Mouse (Mus musculus) midbrain, embryonic 10.5 days (tissue): ENCODE results near the gene Tmed2. TPM values are rescaled to one million over a fixed set of nuclear protein-coding genes. Genes with fewer than 3 reads are reported as not detected.

Source experiments
- polyA plus RNA-seq: library from polyadenylated mRNA; unstranded; fragments of >200 nt; fragmentation: Nextera tagmentation; extraction: Ambion mirVana; gene quantifications from 2 replicates; pipeline ENCODE4 v1.2.1, GENCODE M21; 2016

Tmed2 gene
- polyA plus RNA-seq, 1 experiment from 2014 or later, result 495 TPM

Other genes with a start within 250 kb of the Tmed2 start
- 16.2 and 18.5 TPM in 2 replicates for gene Mphosph9, start 212.7 kb upstream of the Tmed2 start, polyA plus RNA-seq
- gene 2810006K23Rik, start 212.6 kb upstream of the Tmed2 start, polyA plus RNA-seq, result 27.8 and 30.2 TPM in 2 replicates
- 61.6 and 64.3 TPM in 2 replicates for gene Cdk2ap1, start 177.6 kb upstream of the Tmed2 start, polyA plus RNA-seq
- gene Sbno1, start 114.7 kb upstream of the Tmed2 start, polyA plus RNA-seq, result 90.3 and 94.8 TPM in 2 replicates
- gene Kmt5a, start 100.8 kb upstream of the Tmed2 start, polyA plus RNA-seq, result 36.3 and 37.5 TPM in 2 replicates
- 22.4 and 24.9 TPM in 2 replicates for gene Rilpl2, start 62.3 kb upstream of the Tmed2 start, polyA plus RNA-seq
- 35.1 and 35.5 TPM in 2 replicates for gene Snrnp35, start 57.6 kb upstream of the Tmed2 start, polyA plus RNA-seq
- 20.2 and 22.7 TPM in 2 replicates for gene Rilpl1, start 9.3 kb upstream of the Tmed2 start, polyA plus RNA-seq
- gene Ddx55, start 12.2 kb downstream of the Tmed2 start, polyA plus RNA-seq, result 18.4 and 19.1 TPM in 2 replicates
- 86.7 and 86.9 TPM in 2 replicates for gene Eif2b1, start 38.4 kb downstream of the Tmed2 start, polyA plus RNA-seq
- gene Gtf2h3, start 38.4 kb downstream of the Tmed2 start, polyA plus RNA-seq, result 96.4 and 98.9 TPM in 2 replicates
- gene Atp6v0a2, start 87.9 kb downstream of the Tmed2 start, polyA plus RNA-seq, result 46.6 and 53.4 TPM in 2 replicates
- gene Dnah10, start 184.4 kb downstream of the Tmed2 start, polyA plus RNA-seq, result 0.02 and 0.05 TPM in 2 replicates